Mouse (Mus musculus) R1 (cell line): ENCODE data around the gene Pld5.

Experiments
- DNase-seq: peaks from one replicate; pipeline ENCODE4 v3.0.0-alpha.2; 2018; ENCODE audit warnings: low read depth, low spot score

Pld5 gene

GRCm38 (mm10) chr1:176167784-176168183, 107.3 kb downstream of the Pld5 start:
- DNase-seq: no peak

- DNase-seq: no peak
Measured at GRCm38 (mm10) chr1:176167114-176167513, 108.0 kb downstream of the Pld5 start.

- DNase-seq: no peak
Measured at GRCm38 (mm10) chr1:176145306-176145705, 129.8 kb downstream of the Pld5 start.

- no peak for DNase-seq
Measured at GRCm38 (mm10) chr1:176134379-176134778, 140.7 kb downstream of the Pld5 start.

GRCm38 (mm10) chr1:176125771-176126170, 149.3 kb downstream of the Pld5 start:
- DNase-seq: no peak

- no peak for DNase-seq
Measured at GRCm38 (mm10) chr1:176124441-176124840, 150.7 kb downstream of the Pld5 start.

- no peak for DNase-seq
Measured at GRCm38 (mm10) chr1:176123781-176124180, 151.3 kb downstream of the Pld5 start.

- DNase-seq: no peak
Measured at GRCm38 (mm10) chr1:176115604-176116003, 159.5 kb downstream of the Pld5 start.

- no peak for DNase-seq
Measured at GRCm38 (mm10) chr1:176098685-176099320, 176.3 kb downstream of the Pld5 start.

- no peak for DNase-seq
Measured at GRCm38 (mm10) chr1:176092119-176092518, 183.0 kb downstream of the Pld5 start.

GRCm38 (mm10) chr1:176089382-176089781, 185.7 kb downstream of the Pld5 start:
- DNase-seq: no peak

GRCm38 (mm10) chr1:176085952-176086648, 189.0 kb downstream of the Pld5 start:
- no peak for DNase-seq

- DNase-seq: no peak
Measured at GRCm38 (mm10) chr1:176082306-176082705, 192.8 kb downstream of the Pld5 start.

- DNase-seq: no peak
Measured at GRCm38 (mm10) chr1:176080969-176081368, 194.1 kb downstream of the Pld5 start.

- DNase-seq: no peak
Measured at GRCm38 (mm10) chr1:176078410-176078809, 196.7 kb downstream of the Pld5 start.

GRCm38 (mm10) chr1:176076799-176077198, 198.3 kb downstream of the Pld5 start:
- no peak for DNase-seq

GRCm38 (mm10) chr1:176075810-176076209, 199.3 kb downstream of the Pld5 start:
- DNase-seq: no peak

GRCm38 (mm10) chr1:176075409-176075808, 199.7 kb downstream of the Pld5 start:
- no peak for DNase-seq

GRCm38 (mm10) chr1:176074526-176074925, 200.6 kb downstream of the Pld5 start:
- no peak for DNase-seq

GRCm38 (mm10) chr1:176065281-176065680, 209.8 kb downstream of the Pld5 start:
- no peak for DNase-seq

GRCm38 (mm10) chr1:176064471-176064870, 210.6 kb downstream of the Pld5 start:
- no peak for DNase-seq

- DNase-seq: no peak
Measured at GRCm38 (mm10) chr1:176053653-176054052, 221.5 kb downstream of the Pld5 start.

GRCm38 (mm10) chr1:176046995-176047394, 228.1 kb downstream of the Pld5 start:
- DNase-seq: no peak
